Comparison of ENCODE assay signal across 9 mouse cellular contexts in the genomic region with DNA sequence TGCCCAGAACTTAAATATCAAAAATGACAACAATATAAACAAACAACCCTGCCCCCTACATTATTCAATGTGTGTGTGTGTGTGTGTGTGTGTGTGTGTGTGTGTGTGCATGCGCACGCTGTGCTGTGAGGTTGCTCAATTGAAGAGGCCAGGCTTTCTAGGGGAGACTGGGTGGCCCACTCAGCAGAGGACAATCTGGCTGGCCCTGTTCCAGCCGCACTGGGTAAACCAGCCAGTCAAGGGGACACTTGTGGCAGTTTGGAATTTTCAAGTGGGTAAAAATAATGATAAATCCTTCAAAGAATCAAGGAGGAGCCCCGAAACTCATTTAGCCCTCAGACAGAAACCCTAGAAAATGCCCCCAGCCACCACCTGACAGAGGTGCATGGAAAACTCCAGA.
DNase-seq lines count a peak whose midpoint lies in the region; ATAC-seq lines count a peak whose summit lies in the region.
"Had no signal": no experiment of that assay in that cellular context is flagged by ENCODE, and none has a peak within 500 bp of the region (broad histone marks: within the 10 kb centered on the region; RNA-seq: fewer than 3 reads in every experiment).

No protein-coding gene starts in this region.

- H3K36me3 ChIP-seq in midbrain, embryonic 13.5 days, result no peaks in the 10 kb centered on the region
- no peaks in the 10 kb centered on the region for H3K36me3 ChIP-seq in midbrain, embryonic 14.5 days (ENCODE audit: control insufficient read depth, insufficient read depth, low read length)
- no peaks in the 10 kb centered on the region for H3K36me3 ChIP-seq in forebrain, embryonic 15.5 days
- no peaks in the 10 kb centered on the region for H3K36me3 ChIP-seq in heart, embryonic 12.5 days

- H3K27ac ChIP-seq in midbrain, embryonic 13.5 days, result no peak overlapping the region
- H3K27ac ChIP-seq in midbrain, embryonic 14.5 days (replicated peaks; ENCODE audit: low read depth, low read length), result no peak overlapping the region
- H3K27ac ChIP-seq in forebrain, embryonic 15.5 days (replicated peaks), result no peak overlapping the region
- H3K27ac ChIP-seq in heart, embryonic 12.5 days (ENCODE audit: poor library complexity, severe bottlenecking), result no peak overlapping the region

- no peak overlapping the region for H3K4me2 ChIP-seq in midbrain, embryonic 13.5 days (replicated peaks)
- no peak overlapping the region for H3K4me2 ChIP-seq in midbrain, embryonic 14.5 days (ENCODE audit: low read length)
- H3K4me2 ChIP-seq in forebrain, embryonic 15.5 days (replicated peaks), result no peak overlapping the region
- H3K4me2 ChIP-seq in heart, embryonic 12.5 days, result no peak overlapping the region

- H3K9me3 ChIP-seq in midbrain, embryonic 13.5 days, result no peaks in the 10 kb centered on the region
- no peaks in the 10 kb centered on the region for H3K9me3 ChIP-seq in midbrain, embryonic 14.5 days (ENCODE audit: control insufficient read depth, low read length)
- no peaks in the 10 kb centered on the region for H3K9me3 ChIP-seq in forebrain, embryonic 15.5 days
- no peaks in the 10 kb centered on the region for H3K9me3 ChIP-seq in heart, embryonic 12.5 days (replicated peaks)

- H3K4me3 ChIP-seq in midbrain, embryonic 13.5 days (replicated peaks), result no peak overlapping the region
- H3K4me3 ChIP-seq in midbrain, embryonic 14.5 days (replicated peaks; ENCODE audit: low read depth, low read length), result no peak overlapping the region
- no peak overlapping the region for H3K4me3 ChIP-seq in forebrain, embryonic 15.5 days
- H3K4me3 ChIP-seq in heart, embryonic 12.5 days, result no peak overlapping the region

- WGBS in midbrain, embryonic 13.5 days, result 63% methylated on average over 4 of the region's 4 CpGs
- 76% methylated on average over 4 of the region's 4 CpGs for WGBS in midbrain, embryonic 14.5 days
- 43% methylated on average over 4 of the region's 4 CpGs for WGBS in forebrain, embryonic 15.5 days
- WGBS in heart, embryonic 12.5 days, result 51% methylated on average over 4 of the region's 4 CpGs

- peak; percentile 71 for ATAC-seq in midbrain, embryonic 13.5 days
- no peak for ATAC-seq in midbrain, embryonic 14.5 days (ENCODE audit: low FRiP score, low TSS enrichment)
- peak; percentile 41; the same call in 1 of the 2 replicates for ATAC-seq in forebrain, embryonic 15.5 days (replicated peaks)
- no peak for ATAC-seq in heart, embryonic 12.5 days (ENCODE audit: insufficient number of reproducible peaks, low FRiP score)

- H3K9ac ChIP-seq in midbrain, embryonic 13.5 days (replicated peaks), result no peak overlapping the region
- no peak overlapping the region for H3K9ac ChIP-seq in midbrain, embryonic 14.5 days (replicated peaks; ENCODE audit: low read length)
- no peak overlapping the region for H3K9ac ChIP-seq in forebrain, embryonic 15.5 days (replicated peaks)
- no peak overlapping the region for H3K9ac ChIP-seq in heart, embryonic 12.5 days

- H3K27me3 ChIP-seq in midbrain, embryonic 13.5 days, result no peaks in the 10 kb centered on the region
- H3K27me3 ChIP-seq in midbrain, embryonic 14.5 days (ENCODE audit: control insufficient read depth, insufficient read depth, low read length), result no peaks in the 10 kb centered on the region
- no peaks in the 10 kb centered on the region for H3K27me3 ChIP-seq in forebrain, embryonic 15.5 days
- no peaks in the 10 kb centered on the region for H3K27me3 ChIP-seq in heart, embryonic 12.5 days (replicated peaks)

- peak; percentile 34 for DNase-seq in gastrocnemius, postnatal 10 days
- DNase-seq in gastrocnemius, postnatal 14 days, result no peak
- no peak for DNase-seq in midbrain, embryonic 14.5 days
- peak; percentile 20 for DNase-seq in lung, postnatal 25 days (ENCODE audit: low spot score)
- no peak for DNase-seq in yolk sac, embryonic 10.5 days (ENCODE audit: low spot score)
- DNase-seq: right cerebral cortex, postnatal 25 days had no signal

- intact Hi-C loops in gastrocnemius, postnatal 14 days (cut with DNase I; ENCODE audit: low total_unique reads), result no loop called here

- H3K4me1 ChIP-seq in midbrain, embryonic 13.5 days (replicated peaks), result peaks cover 18% of the 10 kb centered on the region
- peaks cover 6% of the 10 kb centered on the region; the same call in 1 of the 2 replicates for H3K4me1 ChIP-seq in midbrain, embryonic 14.5 days (ENCODE audit: control insufficient read depth, insufficient read depth, low read length)
- H3K4me1 ChIP-seq in forebrain, embryonic 15.5 days, result peaks cover 18% of the 10 kb centered on the region
- H3K4me1 ChIP-seq in heart, embryonic 12.5 days (replicated peaks), result peaks cover 21% of the 10 kb centered on the region

Comparison
In these comparisons a context has a peak if more than half of its experiments do, and no peak if none do; other contexts are left out.
1. DNase-seq: peak in gastrocnemius, postnatal 10 days (single experiment) and lung, postnatal 25 days (single experiment); none in gastrocnemius, postnatal 14 days (single experiment), midbrain, embryonic 14.5 days (single experiment) and yolk sac, embryonic 10.5 days (single experiment).
2. ATAC-seq: peak in midbrain, embryonic 13.5 days (single experiment) and forebrain, embryonic 15.5 days (single experiment); none in midbrain, embryonic 14.5 days (single experiment) and heart, embryonic 12.5 days (single experiment).